28 mouse cellular contexts compared by ENCODE assay signal in genomic region chr14:97611438-97611837, GRCm38 (mm10).
"Had no signal": no experiment of that assay in that cellular context is flagged by ENCODE, and none has a peak within 500 bp of the region (broad histone marks: within the 10 kb centered on the region; RNA-seq: fewer than 3 reads in every experiment).

No protein-coding gene starts in this region.

- DNase-seq: cerebellum, adult 18-20 months; cerebellum, adult 2 months; cerebellum, adult 8-10 months; cerebellum, adult 9-10 months; cerebellum, adult 9-11 months; cerebellum, postnatal 10 days; cerebellum, postnatal 14 days; cerebellum, postnatal 25 days; cerebellum, postnatal 36 days; embryo, embryonic 11 days; forebrain, postnatal 0 days; gastrocnemius, adult 2 months; gastrocnemius, postnatal 10 days; gastrocnemius, postnatal 14 days; gastrocnemius, postnatal 25 days; gastrocnemius, postnatal 36 days; heart, adult 11 months had no signal

- H3K4me3 ChIP-seq: embryonic facial prominence, embryonic 10.5 days; embryonic facial prominence, embryonic 12.5 days; embryonic facial prominence, embryonic 13.5 days; embryonic facial prominence, embryonic 15.5 days; erythroblast, embryonic 14.5 days; forebrain, embryonic 10.5 days; forebrain, embryonic 12.5 days; forebrain, embryonic 13.5 days; forebrain, embryonic 15.5 days; gastrocnemius, adult 2 months had no signal

- H3K36me3 ChIP-seq: embryonic facial prominence, embryonic 10.5 days; embryonic facial prominence, embryonic 12.5 days; embryonic facial prominence, embryonic 13.5 days; embryonic facial prominence, embryonic 15.5 days; forebrain, embryonic 10.5 days; forebrain, embryonic 12.5 days; forebrain, embryonic 15.5 days had no signal

- H3K27ac ChIP-seq: embryonic facial prominence, embryonic 10.5 days; embryonic facial prominence, embryonic 12.5 days; embryonic facial prominence, embryonic 13.5 days; embryonic facial prominence, embryonic 15.5 days; forebrain, embryonic 10.5 days; forebrain, embryonic 12.5 days; forebrain, embryonic 13.5 days; forebrain, embryonic 15.5 days; gastrocnemius, adult 2 months had no signal

- H3K4me1 ChIP-seq: embryonic facial prominence, embryonic 10.5 days; embryonic facial prominence, embryonic 12.5 days; embryonic facial prominence, embryonic 13.5 days; embryonic facial prominence, embryonic 15.5 days; forebrain, embryonic 12.5 days; forebrain, embryonic 13.5 days; forebrain, embryonic 15.5 days had no signal

- H3K9ac ChIP-seq: embryonic facial prominence, embryonic 12.5 days; embryonic facial prominence, embryonic 13.5 days; embryonic facial prominence, embryonic 15.5 days; forebrain, embryonic 12.5 days; forebrain, embryonic 13.5 days; forebrain, embryonic 15.5 days; forebrain, postnatal 0 days had no signal

- ATAC-seq: forebrain, embryonic 13.5 days; forebrain, embryonic 14.5 days; forebrain, embryonic 15.5 days; forebrain, embryonic 16.5 days; forebrain, postnatal 0 days had no signal

- H3K27me3 ChIP-seq: embryonic facial prominence, embryonic 12.5 days; embryonic facial prominence, embryonic 13.5 days; embryonic facial prominence, embryonic 15.5 days; forebrain, embryonic 12.5 days; forebrain, embryonic 13.5 days; forebrain, embryonic 15.5 days had no signal

- H3K9me3 ChIP-seq: embryonic facial prominence, embryonic 10.5 days; embryonic facial prominence, embryonic 12.5 days; embryonic facial prominence, embryonic 13.5 days; embryonic facial prominence, embryonic 15.5 days; forebrain, embryonic 10.5 days; forebrain, embryonic 12.5 days; forebrain, embryonic 13.5 days; forebrain, embryonic 15.5 days had no signal

- H3K4me2 ChIP-seq: embryonic facial prominence, embryonic 12.5 days; embryonic facial prominence, embryonic 13.5 days; embryonic facial prominence, embryonic 15.5 days; forebrain, embryonic 12.5 days; forebrain, embryonic 13.5 days; forebrain, embryonic 15.5 days had no signal
